Mouse (Mus musculus): ENCODE data around the gene Sec11a. TPM values are rescaled to one million over a fixed set of nuclear protein-coding genes. Genes with fewer than 3 reads are reported as not detected.

The Sec11a gene
- polyA plus RNA-seq, 1 experiment from 2014 or later, result 204 TPM

- Histone ChIP-seq H3K9me3 (ENCODE audit: control insufficient read depth, low read length) (no peaks in the 10 kb centered on the region), H3K27me3 (ENCODE audit: control insufficient read depth, insufficient read depth, low read length) (no peaks in the 10 kb centered on the region), H3K4me2 (peak overlapping the region; percentile 77), H3K36me3 (ENCODE audit: control insufficient read depth, insufficient read depth, low read length) (peaks cover 4% of the 10 kb centered on the region; the same call in 1 of the 2 replicates), H3K27ac (ENCODE audit: low read depth, low read length) (no peak overlapping the region), H3K9ac (ENCODE audit: low read length) (peak overlapping the region; percentile 69), H3K4me3 (ENCODE audit: low read depth, low read length) (peak overlapping the region; percentile 81), H3K4me1 (ENCODE audit: control insufficient read depth, insufficient read depth, low read length) (peaks cover 9% of the 10 kb centered on the region)
- WGBS, result 1% methylated on average over 13 of the region's 13 CpGs
- ATAC-seq (ENCODE audit: low FRiP score) (peak; percentile 61), DNase-seq (ENCODE audit: low spot score, missing footprints) (no peak)
Measured at GRCm38 (mm10) chr7:80860227-80860626, 87.4 kb downstream of the Sec11a start.

GRCm38 (mm10) chr7:80857181-80857580 is 90.4 kb downstream of the Sec11a start:
- DNase-seq (ENCODE audit: low spot score, missing footprints) (peak; percentile 97), ATAC-seq (ENCODE audit: low FRiP score) (no peak)
- H3K4me3 ChIP-seq (ENCODE audit: low read depth, low read length), result no peak overlapping the region
- no peak overlapping the region for H3K27ac ChIP-seq (ENCODE audit: low read depth, low read length)
- H3K36me3 ChIP-seq (ENCODE audit: control insufficient read depth, insufficient read depth, low read length), result no peaks in the 10 kb centered on the region
- H3K4me1 ChIP-seq (ENCODE audit: control insufficient read depth, insufficient read depth, low read length), result peaks cover 7% of the 10 kb centered on the region
- H3K27me3 ChIP-seq (ENCODE audit: control insufficient read depth, insufficient read depth, low read length), result no peaks in the 10 kb centered on the region
- no peak overlapping the region for H3K9ac ChIP-seq (ENCODE audit: low read length)
- no peaks in the 10 kb centered on the region for H3K9me3 ChIP-seq (ENCODE audit: control insufficient read depth, low read length)
- 27% methylated on average over 6 of the region's 6 CpGs for WGBS
- no peak overlapping the region for H3K4me2 ChIP-seq

GRCm38 (mm10) chr7:80855316-80855715 is 92.3 kb downstream of the Sec11a start:
- Histone ChIP-seq H3K4me1 (ENCODE audit: control insufficient read depth, insufficient read depth, low read length) (no peaks in the 10 kb centered on the region), H3K9ac (ENCODE audit: low read length) (no peak overlapping the region), H3K4me3 (ENCODE audit: low read depth, low read length) (no peak overlapping the region), H3K36me3 (ENCODE audit: control insufficient read depth, insufficient read depth, low read length) (no peaks in the 10 kb centered on the region), H3K27ac (ENCODE audit: low read depth, low read length) (no peak overlapping the region), H3K27me3 (ENCODE audit: control insufficient read depth, insufficient read depth, low read length) (no peaks in the 10 kb centered on the region), H3K9me3 (ENCODE audit: control insufficient read depth, low read length) (no peaks in the 10 kb centered on the region), H3K4me2 (no peak overlapping the region)
- no peak for ATAC-seq (ENCODE audit: low FRiP score)
- DNase-seq (ENCODE audit: low spot score, missing footprints), result no peak

Other genes with a start within 250 kb of the Sec11a start
- gene Iqgap1, start 121.8 kb downstream of the Sec11a start, polyA plus RNA-seq (2014; fragmentation: Nextera tagmentation; extraction: Ambion mirVana), result 23.5 and 24.8 TPM in 2 replicates
- 3.8 and 5.0 TPM in 2 replicates for gene Zscan2, start 86.9 kb downstream of the Sec11a start, polyA plus RNA-seq (2014; fragmentation: Nextera tagmentation; extraction: Ambion mirVana)
- gene Wdr73, start 46.5 kb downstream of the Sec11a start, polyA plus RNA-seq (2014; fragmentation: Nextera tagmentation; extraction: Ambion mirVana), result 36.1 and 41.2 TPM in 2 replicates
- 6.9 and 7.9 TPM in 2 replicates for gene Nmb, start 42.7 kb downstream of the Sec11a start, polyA plus RNA-seq (2014; fragmentation: Nextera tagmentation; extraction: Ambion mirVana)
- 11.3 and 13.6 TPM in 2 replicates for gene Zfp592, start 45.9 kb upstream of the Sec11a start, polyA plus RNA-seq (2014; fragmentation: Nextera tagmentation; extraction: Ambion mirVana)
- gene Alpk3, start 109.8 kb upstream of the Sec11a start, polyA plus RNA-seq (2014; fragmentation: Nextera tagmentation; extraction: Ambion mirVana), result 0.11 and 0.26 TPM in 2 replicates
- 0.06 and 0.07 TPM in 2 replicates for gene Slc28a1, start 167.0 kb upstream of the Sec11a start, polyA plus RNA-seq (2014; fragmentation: Nextera tagmentation; extraction: Ambion mirVana)